Mouse (Mus musculus) liver, embryonic 14.5 days (tissue): ENCODE data around the gene Arhgef15. TPM values are rescaled to one million over a fixed set of nuclear protein-coding genes. Genes with fewer than 3 reads are reported as not detected.
"Not testable (repeated sequence)": the region's sequence is repeated elsewhere in the genome, so short reads cannot be mapped to it uniquely, and the experiment has no call there.

ENCODE experiments used
- ATAC-seq: fragments of 200-750 bp; cut with Nextera tagmentation; 2 replicates; pipeline ENCODE4 v1.8.0; 2017; ENCODE audit warnings: moderate number of reproducible peaks, mild to moderate bottlenecking, moderate library complexity; ENCODE audit not compliant: insufficient read depth
- DNase-seq, 3 experiments: peaks; one replicate each; pipeline ENCODE4 v3.0.0-alpha.2; 2012 to 2013; ENCODE audit warnings: low read depth in 3 of 3, low spot score in 3 of 3
- H3K27ac ChIP-seq: fragments of 300-500 bp; sonication (generic); 2 replicates; pipeline ENCODE4 v1.5.1; 2014; ENCODE audit warnings: moderate library complexity, mild to moderate bottlenecking, control low read depth, inconsistent platforms
- H3K27me3 ChIP-seq: fragments of 300-500 bp; sonication (generic); 2 replicates; pipeline ENCODE4 v1.6.1; 2014; ENCODE audit warnings: mild to moderate bottlenecking, low read length, moderate library complexity; ENCODE audit not compliant: control insufficient read depth, insufficient read depth
- H3K36me3 ChIP-seq: fragments of 300-500 bp; sonication (generic); replicated peaks from 2 replicates; pipeline ENCODE4 v1.6.1; 2014; ENCODE audit warnings: low read depth; ENCODE audit not compliant: control insufficient read depth, insufficient read depth
- H3K4me1 ChIP-seq, 2 experiments: fragments of 200-500 bp in 1 of 2; fragments of 300-500 bp in 1 of 2; sonication (generic) in 1 of 2; replicated peaks; 2 replicates each; pipeline ENCODE4 v1.6.1; 2012 to 2014; ENCODE audit warnings: antibody characterized with exemption in 1 of 2, inconsistent platforms in 1 of 2, low read length in 1 of 2; ENCODE audit not compliant: control insufficient read depth in 2 of 2, insufficient read depth in 2 of 2
- H3K4me2 ChIP-seq: fragments of 300-500 bp; sonication (generic); 2 replicates; pipeline ENCODE4 v1.6.1; 2014; ENCODE audit warnings: low read depth, mild to moderate bottlenecking, control low read depth, moderate library complexity
- H3K4me3 ChIP-seq, 2 experiments: fragments of 200-500 bp in 1 of 2; fragments of 300-500 bp in 1 of 2; sonication (generic) in 1 of 2; 2 replicates each; pipeline ENCODE4 v1.5.1; 2012 to 2014; ENCODE audit warnings: low read depth in 2 of 2, low read length in 2 of 2, mild to moderate bottlenecking in 2 of 2, control low read depth in 1 of 2, inconsistent platforms in 1 of 2, moderate library complexity in 1 of 2; ENCODE audit not compliant: insufficient read depth in 1 of 2
- H3K9ac ChIP-seq: fragments of 300-500 bp; sonication (generic); replicated peaks from 2 replicates; pipeline ENCODE4 v1.6.1; 2014; ENCODE audit warnings: mild to moderate bottlenecking, control low read depth, moderate library complexity
- H3K9me3 ChIP-seq: fragments of 300-500 bp; sonication (generic); 2 replicates; pipeline ENCODE4 v1.6.1; 2016; ENCODE audit warnings: low read length, mixed read lengths; ENCODE audit not compliant: control insufficient read depth
- CTCF ChIP-seq: IDR thresholded peaks from 2 replicates; pipeline ENCODE4 v1.5.1; 2016; ENCODE audit warnings: antibody characterized with exemption, low read depth, control low read depth
- EP300 ChIP-seq: IDR thresholded peaks from 2 replicates; pipeline ENCODE4 v1.6.1; 2016; ENCODE audit warnings: antibody characterized with exemption, low read depth
- WGBS: fragments of 180-500 bp; shearing (Covaris S2); extraction: QIAGEN DNeasy Blood & Tissue Kit; methylation state at CpG from one replicate; pipeline ENCODE4 v1.1.7; 2014; ENCODE audit not compliant: insufficient replicate concordance; 5-methylcytosine and 5-hydroxymethylcytosine counted together
- polyA plus RNA-seq, 2 experiments: library from polyadenylated mRNA; depleted of rRNA in 1 of 2; stranded (reverse) in 1 of 2; unstranded in 1 of 2; fragments of >200 nt; fragmentation: Nextera tagmentation in 1 of 2; extraction: Ambion mirVana in 1 of 2; gene quantifications; 2 replicates each; pipeline versions ENCODE4 v1.2.1 to v1.2.3; 2012 to 2014

The Arhgef15 gene
- polyA plus RNA-seq (2012; rRNA removed) (1.4 and 3.5 TPM in 2 replicates), polyA plus RNA-seq (2014; fragmentation: Nextera tagmentation; extraction: Ambion mirVana) (0.89 and 1.2 TPM in 2 replicates)

DNA sequence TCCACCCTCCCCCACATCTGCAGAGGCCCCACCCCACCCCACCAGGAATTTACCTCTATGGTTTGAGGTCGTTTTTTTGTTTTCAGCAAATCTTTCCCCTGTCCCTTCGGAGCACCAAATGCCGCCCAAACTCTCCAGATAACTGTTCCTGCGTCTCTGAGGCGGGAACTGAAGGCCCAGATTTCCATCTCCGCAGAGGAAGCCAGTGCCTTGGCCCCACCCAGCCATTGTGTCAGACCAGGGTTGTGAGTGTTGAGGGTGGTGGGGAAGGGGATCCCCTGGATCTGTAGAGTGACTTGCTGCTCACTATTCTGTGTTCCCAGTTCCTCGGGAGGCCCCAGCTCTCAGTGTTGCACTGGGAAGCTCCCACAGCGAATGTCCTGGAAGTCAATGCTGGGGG, at the start of gene Arhgef15:
TSS of gene Arhgef15 (minus strand) at position 173 of the 400 bp plus-strand sequence.
- ATAC-seq (no peak), DNase-seq (no peak)
- H3K4me1 ChIP-seq, result no peaks in the 10 kb centered on the region; a peak in 1 of 4 replicates
- no peaks in the 10 kb centered on the region for H3K36me3 ChIP-seq
- no peak for TF ChIP-seq EP300
- no peak for TF ChIP-seq CTCF
- no peak within 1 kb of the TSS for H3K9ac ChIP-seq
- H3K4me3 ChIP-seq, result no peak within 1 kb of the TSS
- 25% methylated on average over 8 of the region's 8 CpGs for WGBS
- H3K27me3 ChIP-seq, result peaks cover 32% of the 10 kb centered on the region
- H3K27ac ChIP-seq, result no peak within 1 kb of the TSS
- no peaks in the 10 kb centered on the region for H3K9me3 ChIP-seq
- no peak within 1 kb of the TSS for H3K4me2 ChIP-seq

GRCm38 (mm10) chr11:69006575-69006974, 49.3 kb upstream of the Arhgef15 start:
- peaks cover 14% of the 10 kb centered on the region for H3K36me3 ChIP-seq
- H3K4me3 ChIP-seq, result peak overlapping the region; percentile 73 to 98; a peak in 2 of 4 replicates
- H3K9me3 ChIP-seq, H3K27ac ChIP-seq, H3K27me3 ChIP-seq, DNase-seq, H3K9ac ChIP-seq, ATAC-seq: not testable (repeated sequence)
- peaks cover 18 to 35% of the 10 kb centered on the region in 2 experiments for H3K4me1 ChIP-seq
- H3K4me2 ChIP-seq, result peak overlapping the region; percentile 86

GRCm38 (mm10) chr11:69005193-69005592, 47.9 kb upstream of the Arhgef15 start:
- 0 out of 2 replicates have a peak, but pooled peaks have one; percentile 18 for TF ChIP-seq EP300
- no peak for TF ChIP-seq CTCF
- Histone ChIP-seq H3K27me3 (no peaks in the 10 kb centered on the region), H3K27ac (peak overlapping the region; percentile 37), H3K9ac (0 out of 2 replicates have a peak overlapping the region, but pooled peaks have one; percentile 25), H3K9me3 (no peaks in the 10 kb centered on the region), H3K4me1 (peaks cover 18 to 27% of the 10 kb centered on the region in 2 experiments), H3K4me2 (peak overlapping the region; percentile 16), H3K4me3 (0 out of 4 replicates have a peak overlapping the region, but pooled peaks of 1 of the 2 experiments have one; percentile 8), H3K36me3 (peaks cover 28% of the 10 kb centered on the region)
- peak in 1 of 3 experiments; percentile 46 for DNase-seq
- WGBS, result 46% methylated on average over 7 of the region's 7 CpGs
- peak; percentile 71 for ATAC-seq

GRCm38 (mm10) chr11:69003592-69003991, 46.3 kb upstream of the Arhgef15 start:
- H3K36me3 ChIP-seq, result peaks cover 44% of the 10 kb centered on the region
- H3K9ac ChIP-seq, result no peak overlapping the region
- no peaks in the 10 kb centered on the region for H3K27me3 ChIP-seq
- H3K4me2 ChIP-seq, result no peak overlapping the region
- TF ChIP-seq EP300, result no peak
- 70% methylated on average over 4 of the region's 4 CpGs for WGBS
- no peak overlapping the region for H3K27ac ChIP-seq
- H3K9me3 ChIP-seq, result no peaks in the 10 kb centered on the region
- ATAC-seq (no peak), DNase-seq (no peak)
- H3K4me1 ChIP-seq, result peaks cover 18 to 27% of the 10 kb centered on the region in 2 experiments
- H3K4me3 ChIP-seq, result no peak overlapping the region

DNA sequence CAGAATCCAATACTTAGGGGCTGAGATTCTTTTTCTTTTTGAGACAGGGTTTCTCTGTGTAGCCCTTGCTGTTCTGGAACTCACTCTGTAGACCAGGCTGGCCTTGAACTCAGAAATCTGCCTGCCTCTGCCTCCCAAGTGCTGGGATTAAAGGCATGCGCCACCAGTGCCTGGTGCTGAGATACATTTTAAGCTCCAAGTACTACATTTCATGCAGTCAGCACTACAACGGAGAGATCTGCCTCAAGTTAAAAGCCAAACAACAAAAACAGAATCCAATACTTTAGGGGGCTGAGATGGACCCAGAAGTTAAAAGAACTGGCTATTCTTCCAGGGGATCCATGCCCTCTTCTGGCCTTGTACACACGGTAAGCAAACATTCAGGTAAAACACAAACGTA, 45.5 kb upstream of the Arhgef15 start:
- H3K9ac ChIP-seq, ATAC-seq, H3K4me2 ChIP-seq, H3K27ac ChIP-seq, H3K27me3 ChIP-seq, H3K9me3 ChIP-seq, DNase-seq, H3K4me3 ChIP-seq: not testable (repeated sequence)
- WGBS, result 82% methylated on average over 4 of the region's 4 CpGs
- Histone ChIP-seq H3K4me1 (peaks cover 18 to 25% of the 10 kb centered on the region in 2 experiments), H3K36me3 (peaks cover 52% of the 10 kb centered on the region)
